Mouse (Mus musculus) liver, adult 10 weeks (tissue): Measurements from ENCODE around the gene Eif4b. TPM values are rescaled to one million over a fixed set of nuclear protein-coding genes. Genes with fewer than 3 reads are reported as not detected.

Source experiments
- polyA plus RNA-seq: library from polyadenylated mRNA; stranded (reverse); fragments of 350-450 nt; fragmentation: Illumina TruSeq; extraction: RNeasy Lipid Tissue Mini Kit (QIAGEN cat#74804); gene quantifications from one replicate; pipeline ENCODE4 v1.2.3, GENCODE M21; 2014; ENCODE audit warnings: low read depth, low replicate concordance

Eif4b gene
- 130 TPM for polyA plus RNA-seq

DNA sequence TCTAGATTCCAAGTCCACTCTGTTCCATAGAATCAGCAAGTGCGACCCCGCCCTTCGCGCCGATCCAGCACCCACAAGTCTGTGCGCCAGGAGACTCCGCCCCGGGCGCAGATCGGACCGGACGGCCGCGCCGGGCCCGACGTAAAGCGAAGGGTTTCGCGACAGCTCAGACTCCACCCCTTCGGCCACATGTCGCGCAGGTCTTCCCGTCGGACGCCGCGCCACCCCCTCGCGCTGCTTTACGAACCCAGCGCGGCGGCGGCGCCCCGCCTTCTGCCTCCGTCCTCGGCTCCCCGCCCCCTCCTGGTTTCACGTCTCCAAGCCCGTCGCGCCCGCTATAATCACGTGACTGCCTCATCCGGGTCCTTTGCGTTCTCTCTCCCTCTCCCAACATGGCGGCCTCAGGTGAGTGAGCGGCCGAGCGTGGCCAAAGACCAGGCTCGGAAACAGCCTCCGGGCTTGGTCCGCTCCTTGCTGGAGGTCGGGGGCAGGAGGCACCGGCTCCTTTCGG is at the start of gene Eif4b:
Eif4b (plus strand) TSS at position 215 of the 511 bp plus-strand sequence.

DNA sequence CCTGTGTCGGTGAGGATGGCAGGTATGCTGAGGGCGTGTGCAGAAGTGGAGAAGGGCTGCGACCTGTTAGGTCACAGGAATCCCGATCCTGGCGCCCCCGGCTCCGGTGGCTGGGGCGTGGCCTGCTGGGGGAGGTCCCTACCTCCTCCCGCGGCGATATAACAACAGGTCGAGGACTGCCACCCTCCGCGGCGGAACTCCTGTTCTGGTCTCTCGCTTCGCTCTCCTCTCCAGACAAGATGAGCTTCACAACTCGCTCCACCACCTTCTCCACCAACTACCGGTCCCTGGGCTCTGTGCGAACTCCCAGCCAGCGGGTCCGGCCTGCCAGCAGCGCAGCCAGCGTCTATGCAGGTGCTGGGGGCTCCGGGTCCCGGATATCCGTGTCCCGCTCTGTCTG is 45.5 kb upstream of the Eif4b start, which contains the start of gene Krt18:
Krt18 (plus strand) TSS at position 141 of the 400 bp plus-strand sequence.

DNA sequence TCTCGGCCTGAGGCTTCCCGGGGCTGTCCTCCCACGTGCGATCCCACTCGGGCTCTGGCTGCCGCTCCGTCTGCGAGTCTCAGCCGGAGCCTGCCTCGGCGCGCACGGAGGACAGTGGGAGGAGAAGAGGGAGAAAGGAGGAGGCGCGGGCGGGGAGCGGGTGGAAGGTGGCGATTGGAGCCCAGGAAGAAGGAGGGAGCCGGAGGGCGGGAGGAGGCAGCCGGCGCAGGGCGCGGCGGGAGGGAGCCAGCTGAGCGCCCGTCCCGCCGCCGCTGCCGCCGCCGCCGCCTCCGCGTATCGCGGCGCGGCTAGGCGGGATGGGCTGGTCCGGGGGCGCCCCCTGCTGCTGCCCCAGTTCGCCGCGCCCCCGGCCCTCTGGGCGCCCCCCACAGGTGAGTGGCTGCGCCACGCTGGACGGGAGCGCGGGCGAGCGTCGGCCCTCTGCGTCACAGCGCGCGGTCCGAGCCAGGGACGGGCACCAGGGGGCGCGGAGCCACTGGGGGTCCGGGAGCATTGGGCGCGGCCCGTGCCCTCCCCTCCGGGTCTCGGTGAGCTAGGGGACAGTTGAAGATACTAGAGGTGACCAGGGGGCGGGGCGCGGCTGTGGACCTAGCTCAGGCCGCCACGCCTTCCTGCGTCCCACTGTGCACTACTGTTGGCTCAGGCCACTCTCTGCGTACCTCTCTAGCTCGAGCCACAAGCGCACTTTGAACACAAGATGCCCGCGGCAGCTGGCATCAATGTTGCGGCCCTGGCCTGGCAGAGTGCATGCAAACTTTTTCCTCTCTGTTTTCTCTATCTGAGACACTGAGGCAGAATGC is 26.8 kb downstream of the Eif4b start, which contains the start of gene Tns2:
Tns2 (plus strand) TSS at position 253 of the 821 bp plus-strand sequence.

DNA sequence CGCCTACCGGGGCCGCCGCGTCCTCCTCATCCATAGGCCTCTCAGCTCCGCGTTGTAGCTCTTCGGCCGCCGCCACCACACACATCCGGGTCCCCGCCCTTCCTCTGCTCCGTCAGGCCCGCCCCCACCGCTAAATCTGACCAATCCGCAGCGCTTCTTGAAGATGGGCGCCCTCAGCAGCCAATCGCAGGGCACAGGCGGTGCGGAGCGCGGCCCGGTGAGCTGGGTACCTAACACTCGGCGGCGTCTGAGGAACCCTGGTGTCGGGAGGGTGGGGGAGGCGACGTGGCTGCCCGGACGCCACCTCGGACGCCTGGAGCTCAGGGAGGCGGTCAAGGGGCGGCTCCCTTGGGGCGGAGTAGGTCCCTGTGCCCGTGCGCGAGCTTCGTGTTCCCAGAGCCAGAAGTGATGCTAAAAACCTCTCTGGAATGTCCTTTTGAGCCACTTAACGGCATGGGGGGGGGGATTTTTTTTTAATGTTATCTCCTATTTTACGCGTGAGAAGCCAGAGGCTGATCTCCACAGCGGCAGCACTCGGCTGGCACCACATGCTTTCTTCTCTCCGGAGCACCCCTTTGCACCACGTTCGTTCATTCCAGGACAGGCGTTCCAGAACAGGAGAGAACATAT is 62.7 kb downstream of the Eif4b start, which contains the start of gene Spryd3:
Spryd3 (minus strand) TSS at position 106 of the 630 bp plus-strand sequence.

DNA sequence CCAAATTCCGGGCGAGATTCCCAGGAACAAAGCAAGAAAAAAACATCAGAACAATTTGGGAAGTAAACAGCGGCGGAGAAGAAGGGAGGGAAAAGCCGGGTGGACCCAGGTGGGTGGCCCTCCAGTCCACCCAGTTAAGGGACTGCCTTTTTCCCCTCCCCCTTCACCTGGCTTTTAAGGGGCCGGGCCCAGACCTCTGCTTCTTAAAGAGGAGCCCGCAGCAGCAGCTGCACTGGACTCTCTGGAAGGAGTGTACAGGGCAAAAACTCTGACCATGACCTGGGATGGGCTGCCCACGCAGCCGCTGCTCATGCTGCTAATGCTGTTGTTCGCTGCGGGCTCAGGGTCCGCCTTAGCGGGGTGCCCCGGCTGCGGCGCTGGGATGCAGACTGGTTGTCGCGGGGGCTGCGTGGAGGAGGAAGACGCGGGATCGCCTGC is 70.7 kb downstream of the Eif4b start, which contains the start of gene Igfbp6:
Igfbp6 (plus strand) TSS at position 89 of the 438 bp plus-strand sequence.

Other genes starting within 250 kb of the Eif4b start
- gene Krt1, start 223.0 kb upstream of the Eif4b start, polyA plus RNA-seq = not detected
- gene Krt77, start 204.1 kb upstream of the Eif4b start, polyA plus RNA-seq = not detected
- not detected for gene Krt76, start 180.9 kb upstream of the Eif4b start, polyA plus RNA-seq
- not detected for gene Krt4, start 149.0 kb upstream of the Eif4b start, polyA plus RNA-seq
- not detected for gene Krt79, start 133.4 kb upstream of the Eif4b start, polyA plus RNA-seq
- gene Krt78, start 119.5 kb upstream of the Eif4b start, polyA plus RNA-seq = not detected
- gene Krt8, start 69.3 kb upstream of the Eif4b start, polyA plus RNA-seq = 16.7 TPM
- gene Krt18, start 45.6 kb upstream of the Eif4b start, polyA plus RNA-seq = 19.0 TPM
- 17.7 TPM for gene Tns2, start 26.6 kb downstream of the Eif4b start, polyA plus RNA-seq
- 0.85 TPM for gene Spryd3, start 62.5 kb downstream of the Eif4b start, polyA plus RNA-seq
- not detected for gene Igfbp6, start 70.6 kb downstream of the Eif4b start, polyA plus RNA-seq
- 7.1 TPM for gene Soat2, start 76.8 kb downstream of the Eif4b start, polyA plus RNA-seq
- 9.0 TPM for gene Zfp740, start 129.5 kb downstream of the Eif4b start, polyA plus RNA-seq
- gene Csad, start 131.0 kb downstream of the Eif4b start, polyA plus RNA-seq = 24.0 TPM
- gene Itgb7, start 158.2 kb downstream of the Eif4b start, polyA plus RNA-seq = 1.2 TPM
- gene Rarg, start 183.7 kb downstream of the Eif4b start, polyA plus RNA-seq = 0.98 TPM
- not detected for gene Gm9918, start 196.8 kb downstream of the Eif4b start, polyA plus RNA-seq
- gene Mfsd5, start 205.7 kb downstream of the Eif4b start, polyA plus RNA-seq = 1.7 TPM
- not detected for gene Espl1, start 222.5 kb downstream of the Eif4b start, polyA plus RNA-seq